Mouse (Mus musculus) liver, embryonic 12.5 days (tissue): Measurements from ENCODE around the gene Esp34. TPM values are rescaled to one million over a fixed set of nuclear protein-coding genes. Genes with fewer than 3 reads are reported as not detected.

Experiments
- ATAC-seq: fragments of 200-750 bp; cut with Nextera tagmentation; 2 replicates; pipeline ENCODE4 v1.8.0; 2017; ENCODE audit warnings: moderate number of reproducible peaks, mild to moderate bottlenecking, moderate library complexity
- H3K27ac ChIP-seq: fragments of 300-500 bp; sonication (generic); 2 replicates; pipeline ENCODE4 v1.5.1; 2016; ENCODE audit warnings: mild to moderate bottlenecking
- H3K27me3 ChIP-seq: fragments of 300-500 bp; sonication (generic); replicated peaks from 2 replicates; pipeline ENCODE4 v1.6.1; 2016; ENCODE audit warnings: mild to moderate bottlenecking, moderate library complexity
- H3K36me3 ChIP-seq: fragments of 300-500 bp; sonication (generic); 2 replicates; pipeline ENCODE4 v1.6.1; 2016; ENCODE audit warnings: mild to moderate bottlenecking, moderate library complexity
- H3K4me1 ChIP-seq: fragments of 300-500 bp; sonication (generic); 2 replicates; pipeline ENCODE4 v1.6.1; 2016
- H3K4me2 ChIP-seq: fragments of 300-500 bp; sonication (generic); 2 replicates; pipeline ENCODE4 v1.6.1; 2016; ENCODE audit warnings: mild to moderate bottlenecking, moderate library complexity
- H3K4me3 ChIP-seq: fragments of 300-500 bp; sonication (generic); 2 replicates; pipeline ENCODE4 v1.5.1; 2016; ENCODE audit warnings: mild to moderate bottlenecking, moderate library complexity
- H3K9ac ChIP-seq: fragments of 300-500 bp; sonication (generic); 2 replicates; pipeline ENCODE4 v1.6.1; 2016; ENCODE audit warnings: mild to moderate bottlenecking, moderate library complexity
- H3K9me3 ChIP-seq: fragments of 300-500 bp; sonication (generic); replicated peaks from 2 replicates; pipeline ENCODE4 v1.6.1; 2016; ENCODE audit warnings: mild to moderate bottlenecking, moderate library complexity
- WGBS: fragments of 180-500 bp; shearing (Covaris S2); methylation state at CpG from one replicate; pipeline ENCODE4 v1.1.7; 2016; ENCODE audit not compliant: insufficient replicate concordance; 5-methylcytosine and 5-hydroxymethylcytosine counted together
- polyA plus RNA-seq: library from polyadenylated mRNA; unstranded; fragments of >200 nt; fragmentation: Nextera tagmentation; extraction: Ambion mirVana; gene quantifications from 2 replicates; pipeline ENCODE4 v1.2.1, GENCODE M21; 2016

Esp34 gene
- not detected in 2 replicates for polyA plus RNA-seq

GRCm38 (mm10) chr17:38553892-38554291 lies at the start of gene Esp34:
Gene Esp34 (plus strand): TSS chr17:38554192.
- Histone ChIP-seq H3K4me1 (no peaks in the 10 kb centered on the region), H3K27me3 (no peaks in the 10 kb centered on the region), H3K36me3 (no peaks in the 10 kb centered on the region), H3K4me3 (no peak within 1 kb of the TSS), H3K4me2 (no peak within 1 kb of the TSS), H3K27ac (no peak within 1 kb of the TSS), H3K9ac (no peak within 1 kb of the TSS), H3K9me3 (no peaks in the 10 kb centered on the region)
- WGBS: 72% methylated on average over 1 of the region's 1 CpGs
- no peak for ATAC-seq

GRCm38 (mm10) chr17:38562527-38562926 lies 8.5 kb downstream of the Esp34 start:
- Histone ChIP-seq H3K4me2 (no peak overlapping the region), H3K27me3 (no peaks in the 10 kb centered on the region), H3K4me1 (no peaks in the 10 kb centered on the region), H3K36me3 (no peaks in the 10 kb centered on the region), H3K4me3 (no peak overlapping the region), H3K27ac (no peak overlapping the region), H3K9ac (no peak overlapping the region), H3K9me3 (no peaks in the 10 kb centered on the region)
- ATAC-seq: no peak
- 54% methylated on average over 5 of the region's 5 CpGs for WGBS

Other genes with a start within 250 kb of the Esp34 start
- not detected in 2 replicates for gene Olfr137, start 246.6 kb upstream of the Esp34 start, polyA plus RNA-seq
- gene Olfr136, start 224.4 kb upstream of the Esp34 start, polyA plus RNA-seq: not detected in 2 replicates
- not detected in 2 replicates for gene Esp36, start 134.0 kb upstream of the Esp34 start, polyA plus RNA-seq
- gene Esp31, start 85.3 kb downstream of the Esp34 start, polyA plus RNA-seq: not detected in 2 replicates